ENCODE assay signal across 8 mouse cellular contexts in the genomic region with DNA sequence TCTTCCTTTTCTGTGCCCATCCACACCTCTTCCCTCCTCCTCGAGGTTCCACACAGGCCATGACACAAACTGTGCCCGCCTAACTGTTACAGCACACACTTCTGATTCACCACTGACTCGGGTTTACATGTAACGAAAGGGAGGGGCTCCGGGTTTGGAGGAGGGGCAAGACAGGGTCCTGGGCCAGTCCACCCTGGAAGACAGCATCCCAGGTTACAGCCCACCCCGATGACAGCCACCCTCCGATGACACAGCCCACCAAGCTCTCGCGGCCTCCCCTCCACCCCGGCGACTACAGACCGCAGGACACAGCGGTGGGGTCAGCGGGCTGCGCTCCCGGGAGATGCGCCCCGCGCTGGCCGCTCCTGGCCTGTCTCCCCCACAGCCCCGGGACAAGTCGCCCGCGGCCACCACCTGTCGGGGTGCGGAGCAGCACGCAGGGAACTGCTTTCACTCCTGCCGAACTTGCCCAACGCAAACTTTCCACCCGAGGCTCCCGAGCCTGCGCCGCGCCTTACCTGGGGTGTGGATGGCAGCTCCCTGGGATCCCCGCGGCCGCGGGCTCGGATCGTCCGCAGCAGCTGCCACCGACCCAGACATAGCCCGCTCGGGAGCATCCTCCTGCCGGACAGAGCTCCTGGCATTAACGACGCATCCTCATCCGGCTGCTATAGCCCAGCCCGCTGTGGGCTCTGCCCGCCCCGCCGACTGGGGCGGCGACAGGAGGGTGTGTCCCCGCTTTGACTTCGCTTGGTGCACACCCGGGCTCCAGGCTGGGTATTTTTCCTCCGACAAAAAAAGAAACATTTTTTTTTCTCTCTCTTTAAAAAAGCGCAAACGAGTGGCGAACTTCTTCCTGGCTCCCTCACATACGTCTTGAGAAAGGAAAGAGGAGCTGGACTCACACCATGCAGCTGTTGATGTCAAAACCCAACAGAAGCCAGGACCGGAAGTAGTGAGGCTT. TPM values are rescaled to one million over a fixed set of nuclear protein-coding genes. Genes with fewer than 3 reads are reported as not detected.
DNase-seq lines count a peak whose midpoint lies in the region; ATAC-seq and TF ChIP-seq lines count a peak whose summit lies in the region.

A gene (minus strand): TSS at position 775 of the 964 bp plus-strand sequence.

- H3K9me3 ChIP-seq in forebrain, embryonic 10.5 days: no peaks in the 10 kb centered on the region
- H3K9me3 ChIP-seq in limb, embryonic 11.5 days (ENCODE audit: control insufficient read depth, low read length): no peaks in the 10 kb centered on the region
- no peaks in the 10 kb centered on the region for H3K9me3 ChIP-seq in midbrain, embryonic 11.5 days (ENCODE audit: control insufficient read depth, low read length)

- H3K4me1 ChIP-seq in forebrain, embryonic 10.5 days: peaks cover 28% of the 10 kb centered on the region
- H3K4me1 ChIP-seq in limb, embryonic 11.5 days (ENCODE audit: control insufficient read depth, insufficient read depth, low read length): peaks cover 10% of the 10 kb centered on the region
- H3K4me1 ChIP-seq in midbrain, embryonic 11.5 days (ENCODE audit: control insufficient read depth, insufficient read depth, low read length): 0 out of 2 replicates have a peak, but pooled peaks cover 2% of the 10 kb centered on the region

- peak; percentile 73 for ATAC-seq in limb, embryonic 11.5 days (ENCODE audit: insufficient number of reproducible peaks, low FRiP score, low TSS enrichment, low read depth)
- ATAC-seq in midbrain, embryonic 11.5 days (ENCODE audit: low FRiP score): peak; percentile 82

- no peak for TF ChIP-seq CTCF in C2C12 (IDR thresholded peaks at IDR 0.05; ENCODE audit: control insufficient read depth, insufficient read depth, insufficient read length)

- no peaks in the 10 kb centered on the region for H3K79me2 ChIP-seq in C2C12 (ENCODE audit: control insufficient read depth, insufficient read depth)

- no peaks in the 10 kb centered on the region for H3K27me3 ChIP-seq in C2C12 (ENCODE audit: control insufficient read depth, insufficient read depth, insufficient read length)
- peaks cover 62% of the 10 kb centered on the region for H3K27me3 ChIP-seq in forebrain, embryonic 10.5 days (ENCODE audit: poor library complexity, severe bottlenecking)
- H3K27me3 ChIP-seq in limb, embryonic 11.5 days (ENCODE audit: control insufficient read depth, insufficient read depth, low read length): peaks cover 8% of the 10 kb centered on the region
- H3K27me3 ChIP-seq in midbrain, embryonic 11.5 days (ENCODE audit: control insufficient read depth, insufficient read depth, low read length): peaks cover 14% of the 10 kb centered on the region

- no peaks in the 10 kb centered on the region for H3K79me3 ChIP-seq in C2C12 (ENCODE audit: low read depth)

- DNase-seq in adrenal gland, adult 18-20 months (ENCODE audit: low spot score in 2 of 2): peak; percentile 41 to 43
- peak; percentile 39 for DNase-seq in forebrain, embryonic 10.5 days (ENCODE audit: extremely low spot score, low spot score)
- DNase-seq in heart, postnatal 36 days: peak; percentile 46 to 49
- peak; percentile 65 for DNase-seq in limb, embryonic 11.5 days (ENCODE audit: low spot score)
- peak; percentile 94 for DNase-seq in midbrain, embryonic 11.5 days (ENCODE audit: low spot score, missing footprints)
- peak; percentile 31 to 33 for DNase-seq in spleen, postnatal 36 days (ENCODE audit: low spot score in 2 of 2)
- no peak for DNase-seq in layer of hippocampus, postnatal 14 days (ENCODE audit: low spot score in 2 of 2)

- peak within 1 kb of the TSS; percentile 23 for H3K4me3 ChIP-seq in C2C12 (ENCODE audit: insufficient read depth, poor library complexity, severe bottlenecking)
- peak within 1 kb of the TSS; percentile 64 for H3K4me3 ChIP-seq in forebrain, embryonic 10.5 days
- H3K4me3 ChIP-seq in limb, embryonic 11.5 days (ENCODE audit: low read depth, low read length): peak within 1 kb of the TSS; percentile 65
- H3K4me3 ChIP-seq in midbrain, embryonic 11.5 days (ENCODE audit: low read depth, low read length): peak within 1 kb of the TSS; percentile 63

- H3K9ac ChIP-seq in limb, embryonic 11.5 days (ENCODE audit: low read length): peak within 1 kb of the TSS; percentile 59
- H3K9ac ChIP-seq in midbrain, embryonic 11.5 days (ENCODE audit: low read length): peak within 1 kb of the TSS; percentile 59

- under 1% methylated on average over 63 of the region's 63 CpGs for WGBS in forebrain, embryonic 10.5 days
- WGBS in limb, embryonic 11.5 days: under 1% methylated on average over 63 of the region's 63 CpGs
- WGBS in midbrain, embryonic 11.5 days: under 1% methylated on average over 63 of the region's 63 CpGs

- H3K27ac ChIP-seq in forebrain, embryonic 10.5 days: peak within 1 kb of the TSS; percentile 49; the same call in 1 of the 2 replicates
- peak within 1 kb of the TSS; percentile 47; the same call in 1 of the 2 replicates for H3K27ac ChIP-seq in limb, embryonic 11.5 days (replicated peaks; ENCODE audit: low read depth, low read length)
- no peak within 1 kb of the TSS for H3K27ac ChIP-seq in midbrain, embryonic 11.5 days (ENCODE audit: low read depth, low read length)

- H3ac ChIP-seq in C2C12 (ENCODE audit: control insufficient read depth, insufficient read length, low read depth): peak within 1 kb of the TSS; percentile 61

- peak within 1 kb of the TSS; percentile 99 for H3K4me2 ChIP-seq in limb, embryonic 11.5 days (ENCODE audit: low read depth, severe bottlenecking)
- peak within 1 kb of the TSS; percentile 99 for H3K4me2 ChIP-seq in midbrain, embryonic 11.5 days

- intact Hi-C loops in heart, postnatal 36 days (cut with DNase I): no loop called here

- no peaks in the 10 kb centered on the region for H3K36me3 ChIP-seq in C2C12 (ENCODE audit: control insufficient read depth, insufficient read depth)
- no peaks in the 10 kb centered on the region for H3K36me3 ChIP-seq in forebrain, embryonic 10.5 days (replicated peaks)
- no peaks in the 10 kb centered on the region for H3K36me3 ChIP-seq in limb, embryonic 11.5 days (ENCODE audit: control insufficient read depth, insufficient read depth, low read length)
- H3K36me3 ChIP-seq in midbrain, embryonic 11.5 days (ENCODE audit: control insufficient read depth, insufficient read depth, low read length): no peaks in the 10 kb centered on the region

TF ChIP-seq in C2C12, 6 proteins besides CTCF, POLR2A, EP300 and RAD21:
- TF ChIP-seq MYOG (IDR thresholded peaks at IDR 0.05; ENCODE audit: control insufficient read depth, extremely low read depth, insufficient read length) (no peak), CEBPB (IDR thresholded peaks at IDR 0.05; ENCODE audit: low read depth) (peak; percentile 2)
TF ChIP-seq in C2C12: peak in this region for 1.

RNA-seq across cellular contexts. Expression of the gene that starts here (rescaled TPM):
- polyA plus RNA-seq in C2C12 (2012; fragmentation: generic; extraction: Trizol): 11.0 TPM
- total RNA-seq in adrenal gland, adult 18-20 months (2021): 10 to 100 TPM in 1 of 2 experiments, 1 to 10 TPM in 1; 7.7 to 13.1 TPM
- polyA plus RNA-seq in forebrain, embryonic 10.5 days (2016; fragmentation: Nextera tagmentation; extraction: Ambion mirVana): 1.4 and 1.6 TPM in 2 replicates
- total RNA-seq in heart, postnatal 36 days (2021): 1 to 10 TPM; 2.4 to 2.7 TPM
- 12.5 and 14.1 TPM in 2 replicates for polyA plus RNA-seq in limb, embryonic 11.5 days (2014; fragmentation: Nextera tagmentation; extraction: Ambion mirVana)
- polyA plus RNA-seq in midbrain, embryonic 11.5 days (2014; fragmentation: Nextera tagmentation; extraction: Ambion mirVana): 2.5 and 2.8 TPM in 2 replicates
- total RNA-seq in layer of hippocampus, postnatal 14 days (2021): 1 to 10 TPM; 4.7 to 5.9 TPM

Comparison
In these comparisons a context has a peak if more than half of its experiments do, and no peak if none do; other contexts are left out.
1. DNase-seq: peak in adrenal gland, adult 18-20 months (2 of 2), forebrain, embryonic 10.5 days (single experiment), heart, postnatal 36 days (2 of 2), limb, embryonic 11.5 days (single experiment), midbrain, embryonic 11.5 days (single experiment) and spleen, postnatal 36 days (2 of 2); none in layer of hippocampus, postnatal 14 days (0 of 2).
2. Peak in every context shown above with its lines, with median percentiles within 50 percentile points of each other: H3K4me3 ChIP-seq.